Mouse (Mus musculus) MEL (cell line): ENCODE data around the gene Slc37a3. TPM values are rescaled to one million over a fixed set of nuclear protein-coding genes. Genes with fewer than 3 reads are reported as not detected.

Experiments
- DNase-seq: peaks from one replicate; pipeline ENCODE4 v3.0.0; 2011; ENCODE audit warnings: low read depth, low spot score
- H3K27ac ChIP-seq: 2 replicates; pipeline ENCODE4 v1.5.1; 2012; ENCODE audit warnings: low read depth, mild to moderate bottlenecking, control low read depth, low read length, moderate library complexity; ENCODE audit not compliant: control insufficient read depth
- H3K27me3 ChIP-seq, 2 experiments: fragments of 150-350 bp in 1 of 2; sonication (generic) in 1 of 2; 2 replicates each; pipeline ENCODE4 v1.6.1; 2012; ENCODE audit warnings: low read length in 2 of 2, mild to moderate bottlenecking in 2 of 2, improper control_type of control experiment in 1 of 2, moderate library complexity in 1 of 2; ENCODE audit not compliant: insufficient read depth in 2 of 2, control insufficient read depth in 1 of 2
- H3K36me3 ChIP-seq, 2 experiments: 2 replicates each; pipeline ENCODE4 v1.6.1; 2012 to 2014; ENCODE audit warnings: low read length in 2 of 2, improper control_type of control experiment in 1 of 2, inconsistent platforms in 1 of 2, mild to moderate bottlenecking in 1 of 2; ENCODE audit not compliant: insufficient read depth in 2 of 2, control insufficient read depth in 1 of 2
- H3K4me1 ChIP-seq, 2 experiments: fragments of 150-350 bp in 1 of 2; sonication (generic) in 1 of 2; 2 replicates each; pipeline ENCODE4 v1.6.1; 2012; ENCODE audit warnings: low read length in 2 of 2, improper control_type of control experiment in 1 of 2, mild to moderate bottlenecking in 1 of 2; ENCODE audit not compliant: insufficient read depth in 2 of 2, control insufficient read depth in 1 of 2
- H3K4me3 ChIP-seq, 2 experiments: fragments of 150-350 bp in 1 of 2; sonication (generic) in 1 of 2; 2 replicates each; pipeline ENCODE4 v1.5.1; 2012; ENCODE audit warnings: low read depth in 2 of 2, low read length in 2 of 2, mild to moderate bottlenecking in 2 of 2, moderate library complexity in 2 of 2, control low read depth in 1 of 2, improper control_type of control experiment in 1 of 2; ENCODE audit not compliant: control insufficient read depth in 1 of 2, insufficient read depth in 1 of 2
- H3K79me2 ChIP-seq: 2 replicates; pipeline ENCODE4 v1.6.1; 2012; ENCODE audit warnings: mild to moderate bottlenecking, low read length, moderate library complexity; ENCODE audit not compliant: control insufficient read depth, poor library complexity, insufficient read depth
- H3K9ac ChIP-seq: 2 replicates; pipeline ENCODE4 v1.6.1; 2012; ENCODE audit warnings: low read depth, mild to moderate bottlenecking, control low read depth, low read length, moderate library complexity; ENCODE audit not compliant: control insufficient read depth, poor library complexity, severe bottlenecking
- H3K9me3 ChIP-seq: fragments of 150-350 bp; sonication (generic); replicated peaks from 2 replicates; pipeline ENCODE4 v1.6.1; 2012; ENCODE audit warnings: mild to moderate bottlenecking, low read length, improper control_type of control experiment, moderate library complexity; ENCODE audit not compliant: insufficient read depth
- BHLHE40 ChIP-seq: IDR thresholded peaks from 2 replicates; pipeline ENCODE4 v1.6.1; 2012; ENCODE audit warnings: low read depth, mild to moderate bottlenecking, inconsistent platforms, low read length, improper control_type of control experiment, borderline replicate concordance
- CHD2 ChIP-seq: IDR thresholded peaks from 2 replicates; pipeline ENCODE4 v1.6.1; 2011; ENCODE audit warnings: low read length, improper control_type of control experiment
- CTCF ChIP-seq, 3 experiments: IDR thresholded peaks in 2 of 3; conservative IDR thresholded peaks in 1 of 3; 2 replicates each; pipeline ENCODE4 v1.5.1; 2011 to 2012; ENCODE audit warnings: low read length in 3 of 3, low read depth in 2 of 3, mild to moderate bottlenecking in 2 of 3, improper control_type of control experiment in 1 of 3, inconsistent platforms in 1 of 3, mixed read lengths in 1 of 3, moderate library complexity in 1 of 3; ENCODE audit not compliant: control insufficient read depth in 1 of 3, insufficient read depth in 1 of 3, poor library complexity in 1 of 3, severe bottlenecking in 1 of 3
- E2F4 ChIP-seq: IDR thresholded peaks from 2 replicates; pipeline ENCODE4 v1.6.1; 2011; ENCODE audit warnings: low read depth, low read length, improper control_type of control experiment, borderline replicate concordance
- ELF1 ChIP-seq: IDR thresholded peaks from 2 replicates; pipeline ENCODE4 v1.6.1; 2014; ENCODE audit warnings: low read depth, mild to moderate bottlenecking, inconsistent platforms, low read length, improper control_type of control experiment, moderate library complexity
- EP300 ChIP-seq, 2 experiments: IDR thresholded peaks; 2 replicates each; pipeline ENCODE4 v1.6.1; 2011; ENCODE audit warnings: improper control_type of control experiment in 2 of 2, low read length in 2 of 2, low read depth in 1 of 2, mild to moderate bottlenecking in 1 of 2
- ETS1 ChIP-seq: IDR thresholded peaks from 2 replicates; pipeline ENCODE4 v1.6.1; 2012; ENCODE audit warnings: low read depth, mild to moderate bottlenecking, inconsistent platforms, low read length, improper control_type of control experiment, moderate library complexity
- GATA1 ChIP-seq: IDR thresholded peaks from 2 replicates; pipeline ENCODE4 v1.6.1; 2011; ENCODE audit warnings: low read depth, low read length, improper control_type of control experiment
- MAX ChIP-seq: IDR thresholded peaks from 2 replicates; pipeline ENCODE4 v1.6.1; 2011; ENCODE audit warnings: low read length, improper control_type of control experiment
- MAZ ChIP-seq: IDR thresholded peaks from 2 replicates; pipeline ENCODE4 v1.6.1; 2012; ENCODE audit warnings: low read depth, mild to moderate bottlenecking, inconsistent platforms, low read length, improper control_type of control experiment
- MEF2A ChIP-seq: IDR thresholded peaks from 2 replicates; pipeline ENCODE4 v1.6.1; 2014; ENCODE audit warnings: low read depth, mild to moderate bottlenecking, inconsistent platforms, low read length, improper control_type of control experiment; ENCODE audit not compliant: poor library complexity, insufficient replicate concordance, severe bottlenecking; ENCODE audit errors: extremely low read depth
- MXI1 ChIP-seq: IDR thresholded peaks from 2 replicates; pipeline ENCODE4 v1.6.1; 2011; ENCODE audit warnings: mild to moderate bottlenecking, low read depth, low read length, improper control_type of control experiment
- MYC ChIP-seq: IDR thresholded peaks from 2 replicates; pipeline ENCODE4 v1.6.1; 2011; ENCODE audit warnings: low read depth, mild to moderate bottlenecking, low read length, improper control_type of control experiment, moderate library complexity
- POLR2AphosphoS2 ChIP-seq: IDR thresholded peaks from 2 replicates; pipeline ENCODE4 v1.6.1; 2011; ENCODE audit warnings: low read length, improper control_type of control experiment
- POLR2AphosphoS5 ChIP-seq: IDR thresholded peaks from 2 replicates; pipeline ENCODE4 v1.6.1; 2012; ENCODE audit warnings: low read depth, borderline replicate concordance, mild to moderate bottlenecking, inconsistent platforms, low read length, moderate library complexity, mixed read lengths
- RCOR1 ChIP-seq: IDR thresholded peaks from 2 replicates; pipeline ENCODE4 v1.6.1; 2012; ENCODE audit warnings: low read depth, mild to moderate bottlenecking, inconsistent platforms, low read length, improper control_type of control experiment
- TAL1 ChIP-seq: IDR thresholded peaks from 2 replicates; pipeline ENCODE4 v1.6.1; 2012; ENCODE audit warnings: mild to moderate bottlenecking, inconsistent platforms, low read length, moderate library complexity, mixed read lengths
- TBP ChIP-seq: IDR thresholded peaks from 2 replicates; pipeline ENCODE4 v1.8.0; 2011; ENCODE audit warnings: low read depth, low read length, improper control_type of control experiment
- TCF12 ChIP-seq: IDR thresholded peaks from 2 replicates; pipeline ENCODE4 v1.6.1; 2014; ENCODE audit warnings: low read depth, mild to moderate bottlenecking, inconsistent platforms, low read length, improper control_type of control experiment, moderate library complexity
- USF1 ChIP-seq: IDR thresholded peaks from 2 replicates; pipeline ENCODE4 v1.6.1; 2014; ENCODE audit warnings: low read depth, mild to moderate bottlenecking, inconsistent platforms, low read length, improper control_type of control experiment, moderate library complexity
- USF2 ChIP-seq, 2 experiments: IDR thresholded peaks; 2 replicates each; pipeline ENCODE4 v1.6.1; 2011 to 2012; ENCODE audit warnings: improper control_type of control experiment in 2 of 2, low read length in 2 of 2, borderline replicate concordance in 1 of 2, inconsistent platforms in 1 of 2, low read depth in 1 of 2, mild to moderate bottlenecking in 1 of 2; ENCODE audit not compliant: insufficient read depth in 1 of 2
- ZC3H11A ChIP-seq: IDR thresholded peaks from 2 replicates; pipeline ENCODE4 v1.6.1; 2012; ENCODE audit warnings: low read depth, mild to moderate bottlenecking, inconsistent platforms, low read length, improper control_type of control experiment
- ZKSCAN1 ChIP-seq: IDR thresholded peaks from 2 replicates; pipeline ENCODE4 v1.6.1; 2012; ENCODE audit warnings: low read depth, mild to moderate bottlenecking, inconsistent platforms, low read length, improper control_type of control experiment, moderate library complexity
- ZNF384 ChIP-seq: IDR thresholded peaks from 2 replicates; pipeline ENCODE4 v1.6.1; 2012; ENCODE audit warnings: low read depth, mild to moderate bottlenecking, inconsistent platforms, low read length, improper control_type of control experiment
- polyA plus RNA-seq, 2 experiments: library from polyadenylated mRNA; stranded (reverse) in 1 of 2; unstranded in 1 of 2; fragments of >175 nt in 1 of 2; fragments of >200 nt in 1 of 2; gene quantifications; 2 replicates each; pipeline versions ENCODE4 v1.2.1 to v1.2.4; 2012; ENCODE audit warnings: low replicate concordance in 2 of 2, low read depth in 1 of 2; ENCODE audit not compliant: insufficient read length in 2 of 2, insufficient read depth in 1 of 2, missing spikeins in 1 of 2
- total RNA-seq: library from RNA; depleted of rRNA; stranded (reverse); fragments of 300-350 nt; gene quantifications from 2 replicates; pipeline ENCODE4 v1.2.3, GENCODE M21; 2012

Gene Slc37a3
- total and polyA plus RNA-seq, 3 experiments: 4.9 to 12.0 TPM; not detected in 1

DNA sequence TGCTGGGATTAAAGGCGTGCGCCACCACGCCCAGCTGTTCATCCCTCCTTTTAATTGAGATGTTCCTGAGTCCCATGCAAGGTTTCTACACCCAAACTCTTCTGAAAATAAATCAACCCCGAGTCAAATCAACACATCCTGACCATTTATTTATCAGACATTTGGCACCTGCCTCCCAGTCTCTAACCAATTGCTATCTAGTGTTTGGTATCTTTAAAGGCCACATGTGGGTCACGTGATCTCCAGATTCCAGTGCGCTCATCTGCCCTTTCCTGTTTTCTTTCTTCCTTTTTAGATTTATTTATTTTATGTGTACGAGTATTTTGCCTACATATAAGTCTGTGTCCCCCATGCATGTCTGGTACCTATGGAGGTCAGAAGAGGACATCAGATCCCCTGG, 46.2 kb upstream of the Slc37a3 start:
- H3K4me1 ChIP-seq: peaks cover 13 to 32% of the 10 kb centered on the region in 2 experiments
- peak; percentile 69 for DNase-seq
- TF ChIP-seq ZNF384 (no peak), ELF1 (no peak), USF1 (peak; percentile 96), EP300 (IDR thresholded peaks at IDR 0.05; ENCODE audit: low read depth in 1 of 2, low read length in 2 of 2) (peak; percentile 71 to 84), MXI1 (peak; percentile 35; the same call in 1 of the 2 replicates), BHLHE40 (peak; percentile 93), ETS1 (peak; percentile 71), TBP (no peak), TCF12 (peak; percentile 87), E2F4 (no peak), MEF2A (no peak), MAX (peak; percentile 87), USF2 (IDR thresholded peaks at IDR 0.05; ENCODE audit: borderline replicate concordance in 1 of 2, insufficient read depth in 1 of 2, low read depth in 1 of 2, low read length in 2 of 2) (peak; percentile 49 to 84; a peak in 3 of 4 replicates), ZKSCAN1 (no peak), CTCF (IDR thresholded peaks at IDR 0.05 in 2 of 3, conservative IDR thresholded peaks at IDR 0.05 in 1 of 3; ENCODE audit: control insufficient read depth in 1 of 3, insufficient read depth in 1 of 3, low read depth in 2 of 3, low read length in 3 of 3, poor library complexity in 1 of 3, severe bottlenecking in 1 of 3) (no peak), RCOR1 (peak; percentile 83), ZC3H11A (no peak), MYC (0 out of 2 replicates have a peak, but pooled peaks have one; percentile 39), GATA1 (peak; percentile 78), TAL1 (peak; percentile 77), POLR2AphosphoS2 (no peak)
- H3K9ac ChIP-seq: no peak overlapping the region
- no peaks in the 10 kb centered on the region for H3K27me3 ChIP-seq
- no peaks in the 10 kb centered on the region for H3K9me3 ChIP-seq
- H3K27ac ChIP-seq: peak overlapping the region; percentile 16; the same call in 1 of the 2 replicates
- H3K4me3 ChIP-seq: no peak overlapping the region
- peaks cover 7% of the 10 kb centered on the region for H3K79me2 ChIP-seq
- H3K36me3 ChIP-seq: peaks cover 0 to 40% of the 10 kb centered on the region in 2 experiments; a peak in 2 of 4 replicates

DNA sequence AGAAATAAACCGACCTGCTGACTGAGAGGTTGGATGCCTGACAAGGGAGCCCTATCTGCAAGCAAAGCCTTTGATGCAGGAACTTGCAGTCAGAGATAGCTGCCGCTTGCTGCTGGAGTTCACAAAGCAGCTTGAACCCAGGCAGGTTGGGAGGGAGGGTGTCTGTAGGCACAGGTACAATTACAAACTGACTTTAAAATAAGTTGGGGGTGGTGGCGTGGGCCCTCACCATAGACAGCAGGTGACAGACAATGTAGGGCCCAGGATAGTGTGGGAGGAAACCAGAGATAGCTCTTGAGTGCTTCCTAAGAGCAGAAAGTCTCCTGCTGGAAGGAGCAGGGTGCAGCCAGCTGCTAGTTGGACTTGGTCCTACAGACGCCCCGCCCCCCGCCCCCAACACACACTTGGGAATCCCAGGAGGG, 45.7 kb upstream of the Slc37a3 start:
- TF ChIP-seq POLR2AphosphoS5 (no peak), TAL1 (peak; percentile 50), EP300 (IDR thresholded peaks at IDR 0.05; ENCODE audit: low read depth in 1 of 2, low read length in 2 of 2) (peak; percentile 37 to 68; a peak in 2 of 4 replicates), GATA1 (peak; percentile 62), ETS1 (peak; percentile 45), MAZ (no peak), TCF12 (peak; percentile 74), CHD2 (no peak), ZKSCAN1 (no peak), RCOR1 (peak; percentile 48; the same call in 1 of the 2 replicates)
- Histone ChIP-seq H3K9me3 (no peaks in the 10 kb centered on the region), H3K79me2 (peaks cover 9% of the 10 kb centered on the region), H3K27ac (0 out of 2 replicates have a peak overlapping the region, but pooled peaks have one; percentile 2), H3K36me3 (peaks cover 0 to 40% of the 10 kb centered on the region in 2 experiments; a peak in 2 of 4 replicates), H3K4me1 (peaks cover 17 to 34% of the 10 kb centered on the region in 2 experiments), H3K4me3 (no peak overlapping the region), H3K9ac (no peak overlapping the region), H3K27me3 (no peaks in the 10 kb centered on the region)
- peak; percentile 63 for DNase-seq
